Mouse (Mus musculus) liver, adult 2 months (tissue): ENCODE results near the gene Itgb1.

Experiments
- CTCF ChIP-seq: fragments of 200-500 bp; IDR thresholded peaks from 2 replicates; pipeline ENCODE4 v1.5.1; 2011; ENCODE audit warnings: low read depth, low read length, control low read depth
- POLR2A ChIP-seq: fragments of 200-500 bp; IDR thresholded peaks from 2 replicates; pipeline ENCODE4 v1.6.1; 2011; ENCODE audit warnings: low read length, control low read depth; ENCODE audit not compliant: insufficient read depth; ENCODE audit errors: extremely low read depth

- TF ChIP-seq CTCF (no peak), POLR2A (no peak)
These were observed 12.5 kb downstream of the Itgb1 start for GRCm38 (mm10) chr8:128697945-128698344.
